Mouse (Mus musculus): ENCODE data around the gene Hprt. TPM values are rescaled to one million over a fixed set of nuclear protein-coding genes. Genes with fewer than 3 reads are reported as not detected.
A peak's percentile ranks its signal among the peaks of the same experiment; 100 is the strongest.
"Not testable (repeated sequence)": the region's sequence is repeated elsewhere in the genome, so short reads cannot be mapped to it uniquely, and the experiment has no call there.

Gene Hprt
- polyA plus RNA-seq, 1 experiment from 2014 or later: 80.5 TPM

DNA sequence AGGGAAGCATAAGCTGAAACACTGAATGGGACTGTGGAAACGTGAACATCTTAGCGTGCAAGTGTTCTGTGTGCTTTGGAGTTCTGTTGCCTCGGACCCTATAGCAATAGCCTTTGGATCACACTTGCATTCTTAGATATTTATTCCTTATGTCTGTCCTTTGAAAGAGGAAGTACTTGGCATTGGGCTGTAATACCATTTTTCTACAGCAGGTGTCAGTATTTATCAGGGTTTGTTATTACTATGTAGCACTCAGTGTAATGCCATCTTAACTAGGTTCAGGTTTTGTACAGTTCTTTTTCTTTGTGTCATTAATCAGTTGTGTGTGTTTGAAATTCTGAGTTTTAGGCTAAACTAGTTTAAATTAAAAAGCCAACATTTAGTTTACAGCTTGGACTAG is 18.1 kb downstream of the Hprt start:
- DNase-seq (ENCODE audit: low spot score): no peak
- Histone ChIP-seq H3K4me1 (replicated peaks) (no peaks in the 10 kb centered on the region), H3K4me3 (no peak overlapping the region), H3K27ac (no peak overlapping the region), H3K36me3 (peaks cover 23% of the 10 kb centered on the region; the same call in 1 of the 2 replicates), H3K9me3 (no peaks in the 10 kb centered on the region), H3K27me3 (ENCODE audit: insufficient read depth, poor library complexity, severe bottlenecking) (no peaks in the 10 kb centered on the region)
- 55% methylated on average over 3 of the region's 3 CpGs for WGBS

DNA sequence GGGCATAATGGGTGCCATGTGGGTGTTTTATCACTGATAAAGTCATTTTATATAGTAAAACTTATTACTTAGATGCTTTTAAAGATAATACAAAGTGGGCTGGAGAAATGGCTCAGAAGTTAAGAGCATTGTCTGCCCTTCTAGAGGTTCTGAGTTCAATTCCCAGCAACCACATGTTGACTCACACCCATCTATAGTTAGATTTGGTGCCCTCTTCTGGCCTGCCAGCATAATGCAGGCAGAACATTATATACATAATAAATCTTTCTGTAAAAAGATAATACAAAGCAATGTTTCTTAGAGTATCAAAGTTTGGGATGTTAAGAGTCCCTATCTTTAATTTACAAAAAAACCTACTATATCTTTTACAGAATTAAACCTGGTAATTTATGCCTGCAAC is 27.6 kb downstream of the Hprt start:
- Histone ChIP-seq H3K4me1 (replicated peaks) (no peaks in the 10 kb centered on the region), H3K27ac (no peak overlapping the region), H3K36me3 (peaks cover 48% of the 10 kb centered on the region), H3K9me3 (no peaks in the 10 kb centered on the region), H3K4me3 (no peak overlapping the region), H3K27me3 (ENCODE audit: insufficient read depth, poor library complexity, severe bottlenecking) (no peaks in the 10 kb centered on the region)
- DNase-seq (ENCODE audit: low spot score): no peak

DNA sequence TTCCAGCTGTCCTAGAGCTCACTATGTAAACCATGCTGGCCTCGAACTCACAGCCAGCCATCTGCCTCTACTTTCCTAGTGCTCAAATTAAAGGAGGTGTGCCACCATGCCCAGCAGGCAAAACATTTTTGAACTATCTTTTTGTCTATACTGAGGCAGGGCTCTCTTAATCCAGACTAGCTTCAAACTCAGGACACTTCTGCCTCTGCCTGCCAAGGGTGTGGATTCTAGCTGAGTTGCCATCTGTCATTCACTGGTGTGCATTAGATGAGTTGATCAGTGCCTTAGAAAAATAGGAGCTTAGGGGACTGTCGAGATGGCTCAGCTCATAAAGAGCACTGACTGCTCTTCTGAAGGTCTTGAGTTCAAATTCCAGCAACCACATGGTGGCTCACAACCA is 35.1 kb downstream of the Hprt start:
- 88% methylated on average over 2 of the region's 2 CpGs for WGBS
- Histone ChIP-seq H3K4me3 (no peak overlapping the region), H3K9me3 (no peaks in the 10 kb centered on the region), H3K27me3 (ENCODE audit: insufficient read depth, poor library complexity, severe bottlenecking) (no peaks in the 10 kb centered on the region), H3K27ac (no peak overlapping the region), H3K36me3 (peaks cover 11% of the 10 kb centered on the region; the same call in 1 of the 2 replicates), H3K4me1 (replicated peaks) (no peaks in the 10 kb centered on the region)
- no peak for DNase-seq (ENCODE audit: low spot score)

DNA sequence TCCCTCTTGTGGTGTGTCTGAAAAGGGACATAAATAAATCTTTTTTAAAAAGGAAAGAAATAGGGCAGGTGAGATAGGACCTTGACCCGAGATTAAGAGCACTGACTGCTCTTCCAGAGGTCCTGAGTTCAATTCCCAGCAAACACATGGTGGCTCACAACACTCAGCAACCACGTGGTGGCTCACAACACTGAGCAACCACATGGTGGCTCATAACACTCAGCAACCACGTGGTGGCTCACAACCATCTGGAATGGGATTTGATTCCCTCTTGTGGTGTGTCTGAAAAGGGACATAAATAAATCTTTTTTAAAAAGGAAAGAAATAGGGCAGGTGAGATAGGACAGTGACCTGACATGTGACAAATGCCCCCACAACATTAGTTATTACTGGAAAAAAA is 36.3 kb downstream of the Hprt start:
- H3K4me1 ChIP-seq (replicated peaks); H3K9me3 ChIP-seq; H3K4me3 ChIP-seq; H3K27me3 ChIP-seq (ENCODE audit: insufficient read depth, poor library complexity, severe bottlenecking); H3K27ac ChIP-seq: not testable (repeated sequence)
- 27% methylated on average over 3 of the region's 3 CpGs for WGBS
- H3K36me3 ChIP-seq: peaks cover 11% of the 10 kb centered on the region; the same call in 1 of the 2 replicates
- peak; percentile 14 for DNase-seq (ENCODE audit: low spot score)

DNA sequence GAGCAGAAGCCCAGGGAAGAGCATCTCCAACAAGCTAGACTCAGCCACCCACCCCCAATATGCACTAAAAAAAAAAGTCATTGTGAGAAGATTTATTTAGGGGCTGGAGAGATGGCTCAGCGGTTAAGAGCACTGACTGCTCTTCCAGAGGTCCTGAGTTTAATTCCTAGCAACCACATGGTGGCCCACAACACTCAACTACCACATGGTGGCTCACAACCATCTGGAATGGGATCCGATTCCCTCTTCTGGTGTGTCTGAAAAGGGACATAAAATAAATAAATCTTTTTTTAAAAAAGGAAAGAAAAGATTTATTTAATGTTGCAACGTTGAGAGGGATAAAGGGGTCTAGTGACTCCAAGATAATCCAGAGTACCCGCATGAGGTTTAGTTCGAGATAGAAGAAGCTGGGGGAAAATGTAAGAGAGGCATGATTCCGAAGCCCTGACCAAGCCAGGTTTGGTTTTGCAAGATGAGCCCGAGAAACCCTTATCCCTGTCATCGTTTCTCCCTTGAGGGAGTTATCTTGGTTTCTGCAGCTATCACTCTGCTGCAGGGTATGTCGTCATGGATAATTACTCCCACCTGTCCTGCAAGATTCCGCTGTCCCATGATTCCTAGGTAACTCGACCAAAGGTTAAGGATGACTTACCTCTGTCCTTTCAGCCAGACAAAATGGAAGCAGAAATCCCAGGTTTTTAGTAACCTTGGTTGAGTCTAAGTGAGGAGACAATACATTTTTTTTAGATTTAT is 37.7 kb downstream of the Hprt start:
- H3K4me3 ChIP-seq: no peak overlapping the region
- no peaks in the 10 kb centered on the region for H3K27me3 ChIP-seq (ENCODE audit: insufficient read depth, poor library complexity, severe bottlenecking)
- H3K27ac ChIP-seq: no peak overlapping the region
- peaks cover 6% of the 10 kb centered on the region; the same call in 1 of the 2 replicates for H3K36me3 ChIP-seq
- no peak for DNase-seq (ENCODE audit: low spot score)
- H3K9me3 ChIP-seq: no peaks in the 10 kb centered on the region
- 69% methylated on average over 11 of the region's 11 CpGs for WGBS
- H3K4me1 ChIP-seq (replicated peaks): no peaks in the 10 kb centered on the region

DNA sequence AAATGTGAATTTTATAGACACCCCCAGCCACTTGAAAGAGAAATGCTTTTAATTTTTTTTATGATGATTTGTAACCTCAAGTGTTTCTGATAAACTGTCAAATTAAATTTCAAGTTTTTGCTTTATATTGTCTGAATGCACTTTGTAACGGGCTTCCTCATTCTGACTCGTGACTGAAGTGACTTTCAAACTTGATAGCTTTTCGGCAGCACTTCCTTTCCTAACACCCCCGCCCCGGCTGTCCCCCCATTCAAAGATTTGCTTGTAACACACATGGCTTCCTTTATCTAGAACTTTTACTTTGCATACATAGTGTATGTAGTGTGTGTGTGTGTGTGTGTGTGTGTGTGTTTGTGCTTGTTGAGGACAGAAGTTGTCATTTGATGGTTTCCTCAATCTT is 41.6 kb downstream of the Hprt start:
- Histone ChIP-seq H3K27ac (no peak overlapping the region), H3K27me3 (ENCODE audit: insufficient read depth, poor library complexity, severe bottlenecking) (no peaks in the 10 kb centered on the region), H3K9me3 (no peaks in the 10 kb centered on the region), H3K36me3 (no peaks in the 10 kb centered on the region), H3K4me3 (no peak overlapping the region), H3K4me1 (replicated peaks) (no peaks in the 10 kb centered on the region)
- no peak for DNase-seq (ENCODE audit: low spot score)
- WGBS: 80% methylated on average over 5 of the region's 5 CpGs

DNA sequence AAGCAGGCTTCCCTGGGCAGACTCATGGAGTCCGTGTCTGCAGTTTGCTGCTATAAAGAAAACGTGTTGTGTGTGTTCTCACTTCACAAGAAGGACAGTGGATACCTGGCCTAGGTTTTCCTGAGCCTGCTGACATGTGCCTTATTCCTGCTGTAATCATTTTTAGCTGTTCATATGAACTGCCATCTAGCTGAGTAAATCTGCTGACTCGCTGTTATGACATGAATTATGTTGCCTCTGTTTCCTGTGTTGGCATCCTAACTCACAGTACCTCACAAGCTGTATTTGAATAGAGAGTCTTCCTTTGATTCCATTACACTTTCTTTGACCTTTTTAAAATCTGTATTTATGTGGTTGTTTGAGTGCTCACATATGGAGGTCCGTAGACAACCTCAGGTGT is 50.3 kb downstream of the Hprt start:
- no peak for DNase-seq (ENCODE audit: low spot score)
- WGBS: 83% methylated on average over 4 of the region's 4 CpGs
- H3K4me1 ChIP-seq (replicated peaks): peaks cover 7% of the 10 kb centered on the region
- H3K9me3 ChIP-seq: no peaks in the 10 kb centered on the region
- H3K27me3 ChIP-seq (ENCODE audit: insufficient read depth, poor library complexity, severe bottlenecking): no peaks in the 10 kb centered on the region
- H3K4me3 ChIP-seq: no peak overlapping the region
- no peak overlapping the region for H3K27ac ChIP-seq
- no peaks in the 10 kb centered on the region for H3K36me3 ChIP-seq

DNA sequence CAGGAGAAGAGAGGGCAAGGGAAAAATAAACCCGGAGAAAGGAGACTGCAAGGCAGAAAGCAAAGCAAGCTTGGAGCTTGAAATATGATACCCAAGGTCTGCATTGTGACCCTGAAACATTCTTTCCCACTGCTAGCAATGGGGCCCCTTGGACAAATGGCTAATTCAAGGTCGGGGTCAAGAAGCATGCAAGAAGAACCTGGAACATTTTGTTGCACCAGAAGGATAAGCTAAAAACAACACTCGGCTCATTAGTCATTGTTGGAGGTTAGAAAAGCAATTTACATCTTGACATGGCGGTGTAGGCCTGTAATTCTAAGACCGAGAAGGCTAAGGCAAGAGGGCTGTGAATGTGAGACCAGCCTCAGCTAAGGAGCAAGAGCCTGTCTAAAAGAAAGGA is 51.7 kb downstream of the Hprt start:
- WGBS: 42% methylated on average over 5 of the region's 5 CpGs
- H3K36me3 ChIP-seq: no peaks in the 10 kb centered on the region
- no peak for DNase-seq (ENCODE audit: low spot score)
- H3K27ac ChIP-seq: no peak overlapping the region
- H3K27me3 ChIP-seq (ENCODE audit: insufficient read depth, poor library complexity, severe bottlenecking): no peaks in the 10 kb centered on the region
- H3K4me3 ChIP-seq: no peak overlapping the region
- H3K4me1 ChIP-seq (replicated peaks): peaks cover 7% of the 10 kb centered on the region
- no peaks in the 10 kb centered on the region for H3K9me3 ChIP-seq

DNA sequence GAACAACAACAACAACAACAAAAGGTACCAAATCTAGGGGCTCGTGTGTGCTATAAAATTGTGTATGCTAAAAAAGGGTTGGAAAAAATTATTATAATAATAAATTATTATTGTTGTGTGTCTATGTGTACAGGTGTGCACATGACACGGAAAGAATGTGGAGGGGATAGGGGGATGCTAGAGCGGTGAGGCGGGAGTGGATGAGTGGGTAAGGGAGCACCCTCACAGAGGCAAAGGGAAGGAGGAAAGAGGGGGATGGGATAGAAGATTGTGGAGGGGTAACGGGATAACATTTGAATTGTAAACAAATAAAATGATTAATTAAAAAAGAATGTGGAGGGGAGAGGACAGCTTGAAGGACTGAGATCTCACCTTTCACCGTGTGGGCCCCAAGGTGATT is 52.2 kb downstream of the Hprt start:
- 85% methylated on average over 6 of the region's 6 CpGs for WGBS

DNA sequence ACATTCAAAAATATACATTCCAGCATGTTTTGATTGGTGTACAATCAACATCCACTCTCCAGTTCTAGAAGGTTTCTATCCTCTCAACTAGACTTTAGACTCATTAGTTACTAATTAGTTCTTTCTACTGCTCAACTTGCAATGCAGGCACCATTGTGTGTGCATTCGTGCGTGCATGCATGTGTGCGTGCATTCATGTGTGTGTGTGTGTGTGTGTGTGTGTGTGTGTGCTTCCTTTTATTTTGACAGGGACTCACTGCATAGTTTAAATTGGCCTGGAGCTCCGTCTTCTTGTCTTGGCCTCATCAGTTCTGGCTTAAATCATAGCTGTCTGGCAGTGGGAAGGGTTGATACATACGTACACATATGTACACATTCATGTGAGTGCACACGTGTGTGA is 53.1 kb downstream of the Hprt start:
- no peaks in the 10 kb centered on the region for H3K36me3 ChIP-seq
- H3K9me3 ChIP-seq: no peaks in the 10 kb centered on the region
- H3K27ac ChIP-seq: no peak overlapping the region
- H3K4me1 ChIP-seq (replicated peaks): peaks cover 12% of the 10 kb centered on the region
- H3K4me3 ChIP-seq: no peak overlapping the region
- no peaks in the 10 kb centered on the region for H3K27me3 ChIP-seq (ENCODE audit: insufficient read depth, poor library complexity, severe bottlenecking)
- no peak for DNase-seq (ENCODE audit: low spot score)
- WGBS: 82% methylated on average over 6 of the region's 6 CpGs

More for the DNA sequence above, 52.2 kb downstream of the Hprt start:
- no peak for DNase-seq (ENCODE audit: low spot score)
- Histone ChIP-seq H3K27me3 (ENCODE audit: insufficient read depth, poor library complexity, severe bottlenecking) (no peaks in the 10 kb centered on the region), H3K4me3 (no peak overlapping the region), H3K9me3 (no peaks in the 10 kb centered on the region), H3K4me1 (replicated peaks) (peaks cover 7% of the 10 kb centered on the region), H3K36me3 (no peaks in the 10 kb centered on the region), H3K27ac (no peak overlapping the region)

DNA sequence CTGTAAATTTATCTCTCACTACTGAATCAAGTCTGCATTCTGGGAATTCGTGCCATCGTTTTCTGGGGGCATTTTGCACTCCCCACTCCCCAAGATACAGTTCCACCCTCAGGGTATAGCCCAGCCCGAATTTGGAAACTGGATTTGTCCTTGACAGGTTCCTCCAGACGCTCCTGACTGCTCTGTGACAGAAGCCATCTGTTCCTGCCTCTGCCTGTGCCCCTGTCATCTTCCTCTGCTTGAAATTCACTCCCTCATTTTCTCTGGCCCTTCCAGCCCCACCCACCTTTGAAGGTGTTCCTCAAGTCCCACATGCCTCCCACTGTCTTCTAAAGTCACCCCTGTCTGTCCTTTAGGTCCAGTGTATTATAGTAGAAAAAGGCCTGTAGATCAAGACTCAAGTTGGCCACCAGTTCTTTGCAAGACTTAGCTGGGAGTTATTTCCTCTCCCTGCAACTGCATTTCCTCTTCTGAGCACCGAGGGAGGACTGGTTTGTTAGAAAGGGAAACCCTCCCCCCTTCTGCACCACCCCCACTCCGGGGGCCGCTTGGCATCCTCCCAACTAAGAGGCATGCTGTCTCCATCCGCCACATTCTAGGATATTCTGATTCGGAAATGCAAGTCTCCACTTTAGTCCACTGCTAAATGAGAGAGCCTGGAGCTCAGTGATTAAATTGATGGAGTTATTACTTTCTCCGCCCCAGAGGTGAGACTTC is 57.4 kb downstream of the Hprt start:
- peaks cover 19% of the 10 kb centered on the region; the same call in 1 of the 2 replicates for H3K4me1 ChIP-seq (replicated peaks)
- no peak overlapping the region for H3K27ac ChIP-seq
- H3K36me3 ChIP-seq: no peaks in the 10 kb centered on the region
- no peaks in the 10 kb centered on the region for H3K9me3 ChIP-seq
- no peaks in the 10 kb centered on the region for H3K27me3 ChIP-seq (ENCODE audit: insufficient read depth, poor library complexity, severe bottlenecking)
- 45% methylated on average over 10 of the region's 10 CpGs for WGBS
- H3K4me3 ChIP-seq: no peak overlapping the region
- DNase-seq (ENCODE audit: low spot score): no peak

DNA sequence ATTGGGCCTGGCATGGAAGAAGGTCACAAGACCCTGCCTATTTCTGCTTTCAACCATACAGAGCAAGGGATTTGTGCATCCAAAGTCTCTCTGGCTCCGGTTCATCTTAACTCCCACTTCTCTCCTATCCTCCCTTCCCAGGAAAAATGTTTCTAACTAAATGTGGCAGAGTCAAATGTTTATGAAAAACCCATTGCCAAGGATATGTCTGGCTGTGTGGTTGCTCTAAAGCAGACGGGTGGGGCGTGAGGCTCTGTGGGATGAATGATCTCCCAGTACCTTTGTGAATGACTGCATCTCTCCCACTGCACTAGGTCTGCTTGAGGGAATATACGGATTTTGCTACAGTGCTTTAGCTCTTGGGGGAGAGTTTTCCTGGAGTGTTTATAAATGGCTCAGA is 58.1 kb downstream of the Hprt start:
- 77% methylated on average over 4 of the region's 4 CpGs for WGBS
- Histone ChIP-seq H3K4me1 (replicated peaks) (peaks cover 23% of the 10 kb centered on the region; the same call in 1 of the 2 replicates), H3K27ac (no peak overlapping the region), H3K27me3 (ENCODE audit: insufficient read depth, poor library complexity, severe bottlenecking) (no peaks in the 10 kb centered on the region), H3K9me3 (no peaks in the 10 kb centered on the region), H3K36me3 (no peaks in the 10 kb centered on the region), H3K4me3 (no peak overlapping the region)
- no peak for DNase-seq (ENCODE audit: low spot score)

DNA sequence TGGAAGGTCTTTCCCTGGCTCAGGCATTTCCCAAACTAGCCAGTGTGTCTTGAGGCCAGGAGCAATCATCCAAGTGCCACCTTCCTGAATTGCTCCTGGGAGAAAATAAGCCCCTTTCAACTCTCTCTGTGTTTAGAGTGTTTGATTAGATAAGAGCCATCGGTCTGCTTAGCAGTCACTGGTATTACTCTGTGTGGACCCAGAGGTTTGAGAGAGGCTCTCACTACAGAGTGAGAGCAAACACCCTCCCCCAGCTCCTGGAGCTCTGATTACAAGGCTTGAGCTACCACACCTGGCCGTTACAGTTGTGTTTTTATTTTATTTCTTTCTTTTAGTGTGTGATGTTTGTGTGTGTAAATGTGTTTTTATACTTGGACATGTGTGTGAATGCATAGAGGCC is 59.0 kb downstream of the Hprt start:
- H3K27me3 ChIP-seq (ENCODE audit: insufficient read depth, poor library complexity, severe bottlenecking): no peaks in the 10 kb centered on the region
- H3K4me1 ChIP-seq (replicated peaks): peaks cover 23% of the 10 kb centered on the region; the same call in 1 of the 2 replicates
- no peak for DNase-seq (ENCODE audit: low spot score)
- no peak overlapping the region for H3K27ac ChIP-seq
- no peaks in the 10 kb centered on the region for H3K36me3 ChIP-seq
- no peaks in the 10 kb centered on the region for H3K9me3 ChIP-seq
- 70% methylated on average over 2 of the region's 2 CpGs for WGBS
- no peak overlapping the region for H3K4me3 ChIP-seq
